Mouse (Mus musculus): ENCODE measurements around the gene Fahd1.

DNA sequence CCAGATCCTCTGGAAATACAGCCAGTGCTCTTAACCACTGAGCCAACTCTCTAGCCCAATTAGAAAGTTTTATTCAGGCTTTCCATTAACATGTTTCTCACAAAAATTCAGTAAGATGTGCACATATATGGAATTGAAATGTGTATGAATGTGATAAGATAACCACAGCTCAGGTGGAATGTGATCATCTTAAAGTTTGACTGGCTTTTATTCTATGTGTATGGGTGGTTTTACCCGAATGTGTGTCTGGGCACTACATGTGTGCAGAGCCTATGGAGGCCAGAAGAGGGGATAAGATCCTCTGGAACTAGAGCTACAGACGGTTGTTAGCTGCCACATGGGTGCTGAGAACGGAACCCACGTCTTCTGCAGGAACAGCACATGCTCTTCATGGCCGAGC is 34.9 kb downstream of the Fahd1 start:
- no peak for TF ChIP-seq CTCF (IDR thresholded peaks at IDR 0.05; ENCODE audit: extremely low read depth, insufficient read depth, low read length)
- TF ChIP-seq POLR2A (IDR thresholded peaks at IDR 0.05; ENCODE audit: extremely low read depth, insufficient read depth, low read length) = no peak

Measured in cortical plate, adult 2 months (tissue).